ENCODE assay signal across 24 mouse cellular contexts in genomic region chr15:77921636-77922035, GRCm38 (mm10). TPM values are rescaled to one million over a fixed set of nuclear protein-coding genes. Genes with fewer than 3 reads are reported as not detected.
A peak's percentile ranks its signal among the peaks of the same experiment; 100 is the strongest.
DNase-seq lines count a peak whose midpoint lies in the region; ATAC-seq and TF ChIP-seq lines count a peak whose summit lies in the region.
"Had no signal": no experiment of that assay in that cellular context is flagged by ENCODE, and none has a peak within 500 bp of the region (broad histone marks: within the 10 kb centered on the region; RNA-seq: fewer than 3 reads in every experiment).

No protein-coding gene starts in this region.

- H3K36me3 ChIP-seq in heart, embryonic 13.5 days = peaks cover 91% of the 10 kb centered on the region
- peaks cover 21% of the 10 kb centered on the region for H3K36me3 ChIP-seq in liver, embryonic 16.5 days (ENCODE audit: control insufficient read depth, insufficient read depth)

- no peak overlapping the region for H3K27ac ChIP-seq in heart, embryonic 13.5 days (replicated peaks)
- peak overlapping the region; percentile 33; the same call in 1 of the 2 replicates for H3K27ac ChIP-seq in layer of hippocampus, adult 2 months
- peak overlapping the region; percentile 57 for H3K27ac ChIP-seq in liver, embryonic 16.5 days (ENCODE audit: low read length)
- H3K27ac ChIP-seq: heart, embryonic 15.5 days; hindbrain, embryonic 15.5 days had no signal

- H3K9ac ChIP-seq in heart, embryonic 13.5 days = peak overlapping the region; percentile 6; the same call in 1 of the 2 replicates
- no peak overlapping the region; the same call in 1 of the 2 replicates for H3K9ac ChIP-seq in liver, embryonic 16.5 days (ENCODE audit: low read depth, low read length)
- H3K9ac ChIP-seq: forebrain, postnatal 0 days; heart, embryonic 15.5 days; hindbrain, embryonic 15.5 days; lung, embryonic 15.5 days had no signal

- no peak overlapping the region for H3K4me3 ChIP-seq in heart, embryonic 13.5 days
- H3K4me3 ChIP-seq in layer of hippocampus, adult 2 months = no peak overlapping the region
- no peak overlapping the region for H3K4me3 ChIP-seq in liver, embryonic 16.5 days (ENCODE audit: low read depth, low read length)
- H3K4me3 ChIP-seq: forebrain, embryonic 10.5 days; heart, embryonic 15.5 days; hindbrain, embryonic 15.5 days; left cerebral cortex, adult 2 months; lung, embryonic 15.5 days; myocyte had no signal

- H3K4me2 ChIP-seq in heart, embryonic 13.5 days = no peak overlapping the region
- H3K4me2 ChIP-seq in liver, embryonic 16.5 days (ENCODE audit: low read depth, low read length) = no peak overlapping the region
- H3K4me2 ChIP-seq: heart, embryonic 15.5 days; hindbrain, embryonic 15.5 days; lung, embryonic 15.5 days had no signal

- WGBS in heart, embryonic 13.5 days = 80% methylated on average over 6 of the region's 6 CpGs
- 76% methylated on average over 6 of the region's 6 CpGs for WGBS in liver, embryonic 16.5 days (ENCODE audit: insufficient replicate concordance)

- ATAC-seq in heart, embryonic 13.5 days (ENCODE audit: extremely low read depth, insufficient number of reproducible peaks, low FRiP score, low TSS enrichment) = no peak; the same call in 1 of the 2 replicates
- no peak for ATAC-seq in liver, embryonic 16.5 days (ENCODE audit: low read depth)
- ATAC-seq: forebrain, postnatal 0 days; midbrain, embryonic 16.5 days had no signal

- no peaks in the 10 kb centered on the region for H3K9me3 ChIP-seq in heart, embryonic 13.5 days
- H3K9me3 ChIP-seq in liver, embryonic 16.5 days (replicated peaks; ENCODE audit: control insufficient read depth, low read length) = no peaks in the 10 kb centered on the region
- H3K9me3 ChIP-seq: forebrain, embryonic 10.5 days; heart, embryonic 15.5 days; hindbrain, embryonic 15.5 days; lung, embryonic 15.5 days had no signal

- no peak for TF ChIP-seq CTCF in layer of hippocampus, adult 2 months (conservative IDR thresholded peaks at IDR 0.05)

- no peaks in the 10 kb centered on the region for H3K27me3 ChIP-seq in heart, embryonic 13.5 days (replicated peaks)
- no peaks in the 10 kb centered on the region for H3K27me3 ChIP-seq in liver, embryonic 16.5 days (ENCODE audit: control insufficient read depth, insufficient read depth, low read depth, low read length)
- H3K27me3 ChIP-seq: heart, embryonic 15.5 days; hindbrain, embryonic 15.5 days; lung, embryonic 15.5 days; Patski had no signal

- peaks cover 9% of the 10 kb centered on the region; the same call in 1 of the 2 replicates for H3K4me1 ChIP-seq in heart, embryonic 13.5 days
- H3K4me1 ChIP-seq in liver, embryonic 16.5 days (ENCODE audit: control insufficient read depth, low read depth, low read length) = peaks cover 10% of the 10 kb centered on the region
- H3K4me1 ChIP-seq: hindbrain, embryonic 15.5 days; lung, embryonic 15.5 days had no signal

- DNase-seq in heart, adult 11 months = no peak
- DNase-seq in layer of hippocampus, adult 2 months (ENCODE audit: low spot score in 2 of 2) = no peak
- DNase-seq in layer of hippocampus, adult 9-10 months (ENCODE audit: low spot score) = no peak
- peak; percentile 59 for DNase-seq in 416B (ENCODE audit: low read depth)
- no peak for DNase-seq in ovary, postnatal 10 days (ENCODE audit: low spot score)
- DNase-seq in heart, postnatal 14 days = no peak
- DNase-seq: adrenal gland, postnatal 36 days; cerebellum, adult 11 months; cerebellum, adult 9-11 months; forebrain, postnatal 0 days; gastrocnemius, postnatal 36 days; layer of hippocampus, adult 9-11 months; lung, postnatal 36 days; thymus, adult 2 months had no signal

- intact Hi-C loops in heart, postnatal 14 days (cut with DNase I) = no loop called here

RNA-seq across cellular contexts. Expression of gene Txn2, which starts 7.2 kb away (rescaled TPM):
- polyA plus RNA-seq in heart, embryonic 13.5 days (2015; fragmentation: Nextera tagmentation; extraction: Ambion mirVana) = 248 and 278 TPM in 2 replicates
- total RNA-seq in layer of hippocampus, adult 2 months (2021) = 100 to 1,000 TPM; 119 to 136 TPM
- polyA plus RNA-seq in liver, embryonic 16.5 days (2015; fragmentation: Nextera tagmentation; extraction: Ambion mirVana) = 177 and 180 TPM in 2 replicates
- total RNA-seq in heart, postnatal 14 days (2021) = 100 to 1,000 TPM; 234 to 248 TPM

RNA-seq across cellular contexts. Expression of gene Foxred2, which starts 34.9 kb away (rescaled TPM):
- 1.0 and 1.1 TPM in 2 replicates for polyA plus RNA-seq in heart, embryonic 13.5 days (2015; fragmentation: Nextera tagmentation; extraction: Ambion mirVana)
- 10 to 100 TPM; 11.1 to 11.7 TPM for total RNA-seq in layer of hippocampus, adult 2 months (2021)
- polyA plus RNA-seq in liver, embryonic 16.5 days (2015; fragmentation: Nextera tagmentation; extraction: Ambion mirVana) = 1.1 and 1.2 TPM in 2 replicates
- under 1 TPM; 0.41 to 0.59 TPM for total RNA-seq in heart, postnatal 14 days (2021)

RNA-seq across cellular contexts. Expression of gene Eif3d, which starts 49.0 kb away (rescaled TPM):
- polyA plus RNA-seq in heart, embryonic 13.5 days (2015; fragmentation: Nextera tagmentation; extraction: Ambion mirVana) = 134 and 143 TPM in 2 replicates
- total RNA-seq in layer of hippocampus, adult 2 months (2021) = 100 to 1,000 TPM in 1 of 2 experiments, 10 to 100 TPM in 1; 94.7 to 103 TPM
- polyA plus RNA-seq in liver, embryonic 16.5 days (2015; fragmentation: Nextera tagmentation; extraction: Ambion mirVana) = 119 and 125 TPM in 2 replicates
- 10 to 100 TPM; 72.3 to 75.6 TPM for total RNA-seq in heart, postnatal 14 days (2021)

Comparison
In these comparisons a context has a peak if more than half of its experiments do, and no peak if none do; other contexts are left out.
1. RNA of gene Foxred2, which starts 34.9 kb away (total RNA-seq): 11.1 to 11.7 TPM in layer of hippocampus, adult 2 months; 0.41 to 0.59 TPM in heart, postnatal 14 days; every median in the first group is over 4 times any median in the second.